Mouse (Mus musculus) CD4-positive naive resting alpha-beta T cell, adult 57 days (primary cell): Measurements from ENCODE around the gene Dnah6. TPM values are rescaled to one million over a fixed set of nuclear protein-coding genes. Genes with fewer than 3 reads are reported as not detected.

Experiments used
- total RNA-seq: library from RNA; stranded (reverse); gene quantifications from one replicate; pipeline ENCODE4 v1.2.4, GENCODE M21; 2023

The Dnah6 gene
- total RNA-seq = not detected

GRCm38 (mm10) chr6:73221189-73221957 is at the start of gene Dnah6:
Gene Dnah6 (minus strand): TSS chr6:73221651.

DNA sequence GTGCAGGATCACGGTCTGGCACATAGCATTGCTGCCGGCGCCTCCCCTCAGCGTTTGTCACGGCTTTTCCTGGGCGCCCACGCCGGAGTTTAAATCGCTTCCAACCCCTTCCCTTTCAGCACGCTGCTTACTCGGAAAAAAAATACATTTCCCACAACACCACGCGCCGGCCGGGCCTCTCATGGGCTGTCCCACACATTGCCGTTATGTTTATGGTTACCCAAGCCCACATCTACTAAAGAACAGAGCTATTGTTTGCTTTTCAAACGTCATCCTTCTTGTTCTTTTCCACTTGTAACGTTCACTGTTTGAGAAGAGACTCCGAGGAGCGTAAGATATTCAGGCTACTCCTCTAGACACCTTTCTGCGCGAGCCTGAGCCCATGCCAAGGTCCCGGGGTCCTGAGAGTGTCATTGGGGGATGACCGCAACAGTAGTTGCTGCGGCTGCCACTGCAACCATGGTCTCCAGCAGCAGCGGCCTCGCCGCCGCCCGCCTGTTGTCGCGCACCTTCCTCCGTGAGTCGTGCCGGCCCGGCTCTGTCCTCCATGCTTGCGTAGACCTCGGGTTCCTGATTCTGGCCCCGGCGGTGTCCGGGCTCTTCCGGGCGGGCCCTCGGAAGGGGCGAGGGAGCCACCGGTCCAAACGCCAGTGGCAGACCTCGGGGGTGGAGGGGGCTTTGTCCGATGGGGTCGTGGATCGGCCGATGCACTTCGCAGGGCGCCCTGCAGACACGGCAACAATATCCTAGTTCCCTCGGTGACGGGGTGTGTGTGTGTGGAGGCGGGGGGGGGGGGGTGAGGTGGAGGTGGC is 27.0 kb upstream of the Dnah6 start, which contains the start of gene Suclg1:
Gene Suclg1, plus strand, starts transcription at position 146 of the 812 bp plus-strand sequence.

Other genes starting within 250 kb of the Dnah6 start
- gene Suclg1, start 26.7 kb upstream of the Dnah6 start, total RNA-seq = 45.8 TPM
- gene 4931417E11Rik, start 248.0 kb upstream of the Dnah6 start, total RNA-seq = not detected